Mouse (Mus musculus) erythroblast, embryonic 14.5 days (primary cell): Measurements from ENCODE around the gene Pdlim3.

Source experiments
- GATA1 ChIP-seq: IDR thresholded peaks from 2 replicates; pipeline ENCODE4 v1.6.1; 2012; ENCODE audit warnings: low read length, inconsistent platforms, mixed read lengths
- TAL1 ChIP-seq: IDR thresholded peaks from 3 replicates; pipeline ENCODE4 v1.6.1; 2012; ENCODE audit warnings: low read length, inconsistent platforms, mixed read lengths

GRCm38 (mm10) chr8:45845906-45846305, 39.4 kb upstream of the Pdlim3 start:
- TF ChIP-seq GATA1 (no peak), TAL1 (no peak)
